Mouse (Mus musculus): Measurements from ENCODE around the gene Med25. TPM values are rescaled to one million over a fixed set of nuclear protein-coding genes. Genes with fewer than 3 reads are reported as not detected.

Gene Med25
- polyA plus RNA-seq, 1 experiment from 2014 or later: 51.9 TPM

- Histone ChIP-seq H3K4me1 (ENCODE audit: control insufficient read depth, insufficient read depth, low read length) (peaks cover 26% of the 10 kb centered on the region), H3K27ac (ENCODE audit: low read depth, low read length) (no peak overlapping the region), H3K27me3 (ENCODE audit: control insufficient read depth, insufficient read depth, low read length) (no peaks in the 10 kb centered on the region), H3K4me3 (ENCODE audit: low read depth, low read length) (no peak overlapping the region), H3K36me3 (ENCODE audit: control insufficient read depth, insufficient read depth, low read length) (peaks cover 11% of the 10 kb centered on the region), H3K9me3 (replicated peaks; ENCODE audit: control insufficient read depth, low read length) (no peaks in the 10 kb centered on the region), H3K4me2 (peak overlapping the region; percentile 7; the same call in 1 of the 2 replicates), H3K9ac (ENCODE audit: low read depth, low read length) (no peak overlapping the region)
- ATAC-seq (replicated peaks; ENCODE audit: insufficient number of reproducible peaks, low FRiP score, low TSS enrichment): no peak
- 32% methylated on average over 19 of the region's 19 CpGs for WGBS (ENCODE audit: insufficient replicate concordance)
These were observed 6.1 kb upstream of the Med25 start for GRCm38 (mm10) chr7:44898607-44899006.

- peak overlapping the region; percentile 51 for H3K4me3 ChIP-seq (ENCODE audit: low read depth, low read length)
- peak overlapping the region; percentile 77 for H3K9ac ChIP-seq (ENCODE audit: low read depth, low read length)
- H3K27me3 ChIP-seq (ENCODE audit: control insufficient read depth, insufficient read depth, low read length): no peaks in the 10 kb centered on the region
- H3K36me3 ChIP-seq (ENCODE audit: control insufficient read depth, insufficient read depth, low read length): no peaks in the 10 kb centered on the region; the same call in 1 of the 2 replicates
- H3K27ac ChIP-seq (ENCODE audit: low read depth, low read length): peak overlapping the region; percentile 72
- H3K4me1 ChIP-seq (ENCODE audit: control insufficient read depth, insufficient read depth, low read length): peaks cover 19% of the 10 kb centered on the region
- no peaks in the 10 kb centered on the region for H3K9me3 ChIP-seq (replicated peaks; ENCODE audit: control insufficient read depth, low read length)
- ATAC-seq (replicated peaks; ENCODE audit: insufficient number of reproducible peaks, low FRiP score, low TSS enrichment): no peak
- 43% methylated on average over 10 of the region's 10 CpGs for WGBS (ENCODE audit: insufficient replicate concordance)
- peak overlapping the region; percentile 79 for H3K4me2 ChIP-seq
These were observed 4.0 kb upstream of the Med25 start for GRCm38 (mm10) chr7:44896499-44896898.

GRCm38 (mm10) chr7:44895593-44896434, 3.3 kb upstream of the Med25 start, which contains the start of gene Fuz:
Fuz (plus strand) TSS chr7:44896079.
- H3K9ac ChIP-seq (ENCODE audit: low read depth, low read length): peak within 1 kb of the TSS; percentile 77

GRCm38 (mm10) chr7:44895206-44895592, 2.7 kb upstream of the Med25 start:
- WGBS (ENCODE audit: insufficient replicate concordance): 73% methylated on average over 7 of the region's 7 CpGs
- Histone ChIP-seq H3K4me3 (ENCODE audit: low read depth, low read length) (peak overlapping the region; percentile 51), H3K27me3 (ENCODE audit: control insufficient read depth, insufficient read depth, low read length) (no peaks in the 10 kb centered on the region), H3K36me3 (ENCODE audit: control insufficient read depth, insufficient read depth, low read length) (no peaks in the 10 kb centered on the region; the same call in 1 of the 2 replicates), H3K9ac (ENCODE audit: low read depth, low read length) (no peak overlapping the region), H3K9me3 (replicated peaks; ENCODE audit: control insufficient read depth, low read length) (no peaks in the 10 kb centered on the region), H3K27ac (ENCODE audit: low read depth, low read length) (peak overlapping the region; percentile 72; the same call in 1 of the 2 replicates), H3K4me2 (peak overlapping the region; percentile 79), H3K4me1 (ENCODE audit: control insufficient read depth, insufficient read depth, low read length) (peaks cover 20% of the 10 kb centered on the region)
- no peak for ATAC-seq (replicated peaks; ENCODE audit: insufficient number of reproducible peaks, low FRiP score, low TSS enrichment)

More at GRCm38 (mm10) chr7:44895593-44896434, 3.3 kb upstream of the Med25 start, which contains the start of gene Fuz:
- Histone ChIP-seq H3K4me1 (ENCODE audit: control insufficient read depth, insufficient read depth, low read length) (peaks cover 17% of the 10 kb centered on the region), H3K4me3 (ENCODE audit: low read depth, low read length) (peak within 1 kb of the TSS; percentile 51), H3K27me3 (ENCODE audit: control insufficient read depth, insufficient read depth, low read length) (no peaks in the 10 kb centered on the region), H3K4me2 (peak within 1 kb of the TSS; percentile 79), H3K36me3 (ENCODE audit: control insufficient read depth, insufficient read depth, low read length) (no peaks in the 10 kb centered on the region; the same call in 1 of the 2 replicates), H3K27ac (ENCODE audit: low read depth, low read length) (peak within 1 kb of the TSS; percentile 72), H3K9me3 (replicated peaks; ENCODE audit: control insufficient read depth, low read length) (no peaks in the 10 kb centered on the region)
- 0 out of 2 replicates have a peak, but pooled peaks have one; percentile 18 for ATAC-seq (replicated peaks; ENCODE audit: insufficient number of reproducible peaks, low FRiP score, low TSS enrichment)
- 2% methylated on average over 34 of the region's 34 CpGs for WGBS (ENCODE audit: insufficient replicate concordance)

- WGBS (ENCODE audit: insufficient replicate concordance): 77% methylated on average over 3 of the region's 3 CpGs
- H3K4me2 ChIP-seq: no peak overlapping the region
- H3K27me3 ChIP-seq (ENCODE audit: control insufficient read depth, insufficient read depth, low read length): no peaks in the 10 kb centered on the region
- H3K4me1 ChIP-seq (ENCODE audit: control insufficient read depth, insufficient read depth, low read length): peaks cover 22% of the 10 kb centered on the region
- no peak overlapping the region for H3K27ac ChIP-seq (ENCODE audit: low read depth, low read length)
- H3K4me3 ChIP-seq (ENCODE audit: low read depth, low read length): no peak overlapping the region
- no peak for ATAC-seq (replicated peaks; ENCODE audit: insufficient number of reproducible peaks, low FRiP score, low TSS enrichment)
- H3K36me3 ChIP-seq (ENCODE audit: control insufficient read depth, insufficient read depth, low read length): no peaks in the 10 kb centered on the region; the same call in 1 of the 2 replicates
- no peaks in the 10 kb centered on the region for H3K9me3 ChIP-seq (replicated peaks; ENCODE audit: control insufficient read depth, low read length)
- H3K9ac ChIP-seq (ENCODE audit: low read depth, low read length): no peak overlapping the region
These were observed 1.7 kb upstream of the Med25 start for GRCm38 (mm10) chr7:44894175-44894574.

- no peaks in the 10 kb centered on the region for H3K36me3 ChIP-seq (ENCODE audit: control insufficient read depth, insufficient read depth, low read length)
- H3K4me3 ChIP-seq (ENCODE audit: low read depth, low read length): peak overlapping the region; percentile 14; the same call in 1 of the 2 replicates
- H3K9me3 ChIP-seq (replicated peaks; ENCODE audit: control insufficient read depth, low read length): no peaks in the 10 kb centered on the region
- H3K4me1 ChIP-seq (ENCODE audit: control insufficient read depth, insufficient read depth, low read length): peaks cover 20% of the 10 kb centered on the region
- peak overlapping the region; percentile 45 for H3K4me2 ChIP-seq
- 29% methylated on average over 8 of the region's 8 CpGs for WGBS (ENCODE audit: insufficient replicate concordance)
- no peak overlapping the region for H3K9ac ChIP-seq (ENCODE audit: low read depth, low read length)
- peak overlapping the region; percentile 70 for H3K27ac ChIP-seq (ENCODE audit: low read depth, low read length)
- ATAC-seq (replicated peaks; ENCODE audit: insufficient number of reproducible peaks, low FRiP score, low TSS enrichment): no peak
- no peaks in the 10 kb centered on the region for H3K27me3 ChIP-seq (ENCODE audit: control insufficient read depth, insufficient read depth, low read length)
These were observed 685 bp upstream of the Med25 start for GRCm38 (mm10) chr7:44893197-44893596.

- H3K27ac ChIP-seq (ENCODE audit: low read depth, low read length): peak overlapping the region; percentile 90
These were observed 901 bp downstream of the Med25 start for GRCm38 (mm10) chr7:44891611-44892010.

GRCm38 (mm10) chr7:44890737-44891136, 1.8 kb downstream of the Med25 start:
- Histone ChIP-seq H3K9me3 (replicated peaks; ENCODE audit: control insufficient read depth, low read length) (no peaks in the 10 kb centered on the region), H3K27ac (ENCODE audit: low read depth, low read length) (no peak overlapping the region), H3K27me3 (ENCODE audit: control insufficient read depth, insufficient read depth, low read length) (no peaks in the 10 kb centered on the region), H3K9ac (ENCODE audit: low read depth, low read length) (peak overlapping the region; percentile 2; the same call in 1 of the 2 replicates), H3K4me1 (ENCODE audit: control insufficient read depth, insufficient read depth, low read length) (peaks cover 15% of the 10 kb centered on the region), H3K36me3 (ENCODE audit: control insufficient read depth, insufficient read depth, low read length) (no peaks in the 10 kb centered on the region), H3K4me3 (ENCODE audit: low read depth, low read length) (peak overlapping the region; percentile 4; the same call in 1 of the 2 replicates), H3K4me2 (peak overlapping the region; percentile 85)
- 90% methylated on average over 4 of the region's 4 CpGs for WGBS (ENCODE audit: insufficient replicate concordance)
- no peak for ATAC-seq (replicated peaks; ENCODE audit: insufficient number of reproducible peaks, low FRiP score, low TSS enrichment)

More at GRCm38 (mm10) chr7:44891611-44892010, 901 bp downstream of the Med25 start:
- Histone ChIP-seq H3K4me3 (ENCODE audit: low read depth, low read length) (peak overlapping the region; percentile 81), H3K4me1 (ENCODE audit: control insufficient read depth, insufficient read depth, low read length) (peaks cover 18% of the 10 kb centered on the region), H3K9ac (ENCODE audit: low read depth, low read length) (peak overlapping the region; percentile 91), H3K27me3 (ENCODE audit: control insufficient read depth, insufficient read depth, low read length) (no peaks in the 10 kb centered on the region), H3K36me3 (ENCODE audit: control insufficient read depth, insufficient read depth, low read length) (no peaks in the 10 kb centered on the region), H3K4me2 (peak overlapping the region; percentile 85), H3K9me3 (replicated peaks; ENCODE audit: control insufficient read depth, low read length) (no peaks in the 10 kb centered on the region)
- WGBS (ENCODE audit: insufficient replicate concordance): 27% methylated on average over 6 of the region's 6 CpGs
- no peak for ATAC-seq (replicated peaks; ENCODE audit: insufficient number of reproducible peaks, low FRiP score, low TSS enrichment)

Data from heart, embryonic 11.5 days (tissue).